Mouse (Mus musculus): ENCODE measurements at regions not wholly inside any gene's neighbourhood (a gene's known extent, or its start where the extent isn't known, plus 50 kb on each side); places are given as distances from the start of the nearest gene placed in this dataset.

- TF ChIP-seq POLR2A (IDR thresholded peaks at IDR 0.05; ENCODE audit: low read depth, low read length) (no peak), CTCF (IDR thresholded peaks at IDR 0.05; ENCODE audit: borderline replicate concordance, insufficient read depth, low read length) (no peak)
Observed at GRCm38 (mm10) chr3:78691499-78691898, 594.8 kb downstream of the Rapgef2 start.

Data from embryonic fibroblast, embryonic 13.5 days (primary cell).